Mouse (Mus musculus) spleen, adult 2 months (tissue): ENCODE results near the gene Cracr2b. TPM values are rescaled to one million over a fixed set of nuclear protein-coding genes. Genes with fewer than 3 reads are reported as not detected.
A peak's percentile ranks its signal among the peaks of the same experiment; 100 is the strongest.

Source experiments
- DNase-seq, 2 experiments: peaks; one replicate each; pipeline versions ENCODE4 v3.0.0 to v3.0.0-alpha.2; 2012 to 2021; ENCODE audit warnings: low spot score in 2 of 2, low read depth in 1 of 2
- H3K27ac ChIP-seq: fragments of 200-500 bp; 2 replicates; pipeline ENCODE4 v1.5.1; 2012; ENCODE audit warnings: low read length, inconsistent platforms; ENCODE audit not compliant: insufficient read depth
- H3K27me3 ChIP-seq: fragments of 200-500 bp; 2 replicates; pipeline ENCODE4 v1.6.1; 2012; ENCODE audit warnings: mild to moderate bottlenecking, moderate library complexity, low read length, inconsistent platforms; ENCODE audit not compliant: control insufficient read depth, insufficient read depth
- H3K36me3 ChIP-seq: fragments of 200-500 bp; 2 replicates; pipeline ENCODE4 v1.6.1; 2012; ENCODE audit warnings: mild to moderate bottlenecking, low read length, inconsistent platforms; ENCODE audit not compliant: control insufficient read depth, insufficient read depth
- H3K4me1 ChIP-seq: fragments of 200-500 bp; 2 replicates; pipeline ENCODE4 v1.6.1; 2011; ENCODE audit warnings: inconsistent platforms; ENCODE audit not compliant: control insufficient read depth, insufficient read depth, insufficient read length
- H3K4me3 ChIP-seq: fragments of 200-500 bp; 2 replicates; pipeline ENCODE4 v1.5.1; 2011; ENCODE audit warnings: mild to moderate bottlenecking, inconsistent platforms; ENCODE audit not compliant: insufficient read depth, insufficient read length; ENCODE audit errors: extremely low read depth
- CTCF ChIP-seq: fragments of 200-500 bp; IDR thresholded peaks from 2 replicates; pipeline ENCODE4 v1.5.1; 2011; ENCODE audit warnings: mild to moderate bottlenecking, inconsistent platforms; ENCODE audit not compliant: insufficient read depth, insufficient read length, insufficient replicate concordance; ENCODE audit errors: extremely low read depth
- POLR2A ChIP-seq: fragments of 200-500 bp; IDR thresholded peaks from 2 replicates; pipeline ENCODE4 v1.6.1; 2011; ENCODE audit warnings: low read depth, low read length, inconsistent platforms
- WGBS: fragments of 180-500 bp; shearing (Covaris S2); methylation state at CpG from one replicate; pipeline ENCODE4 v1.1.7; 2018; 5-methylcytosine and 5-hydroxymethylcytosine counted together
- polyA plus RNA-seq: library from polyadenylated mRNA; depleted of rRNA; stranded (reverse); fragments of >200 nt; gene quantifications from 2 replicates; pipeline ENCODE4 v1.2.3, GENCODE M21; 2012

Cracr2b gene
- polyA plus RNA-seq, 1 experiment = 17.7 TPM

- Histone ChIP-seq H3K36me3 (peaks cover 11% of the 10 kb centered on the region), H3K4me1 (peaks cover 12% of the 10 kb centered on the region), H3K4me3 (peak within 1 kb of the TSS; percentile 74), H3K27me3 (peaks cover 7% of the 10 kb centered on the region; the same call in 1 of the 2 replicates), H3K27ac (peak within 1 kb of the TSS; percentile 91)
- TF ChIP-seq CTCF (no peak), POLR2A (peak; percentile 64)
- DNase-seq = peak; percentile 75 to 79
- under 1% methylated on average over 87 of the region's 87 CpGs for WGBS
Observed at GRCm38 (mm10) chr7:141475011-141475804, 14.3 kb downstream of the Cracr2b start, which contains the start of the genes Polr2l and Tspan4. Polr2l (minus strand) TSS chr7:141475132. Tspan4 (plus strand) TSS chr7:141475240.

GRCm38 (mm10) chr7:141475805-141476158, 14.9 kb downstream of the Cracr2b start:
- peak overlapping the region; percentile 91 for H3K27ac ChIP-seq
- 2% methylated on average over 12 of the region's 12 CpGs for WGBS
- H3K4me3 ChIP-seq = peak overlapping the region; percentile 74
- H3K27me3 ChIP-seq = peaks cover 7% of the 10 kb centered on the region; the same call in 1 of the 2 replicates
- TF ChIP-seq CTCF (no peak), POLR2A (no peak)
- H3K36me3 ChIP-seq = peaks cover 6% of the 10 kb centered on the region
- no peak for DNase-seq
- H3K4me1 ChIP-seq = peaks cover 16% of the 10 kb centered on the region

GRCm38 (mm10) chr7:141476226-141476980, 15.5 kb downstream of the Cracr2b start:
- Histone ChIP-seq H3K27me3 (peaks cover 7% of the 10 kb centered on the region; the same call in 1 of the 2 replicates), H3K4me3 (peak overlapping the region; percentile 74), H3K36me3 (peaks cover 3% of the 10 kb centered on the region), H3K4me1 (peaks cover 16% of the 10 kb centered on the region), H3K27ac (peak overlapping the region; percentile 91)
- TF ChIP-seq POLR2A = no peak
- no peak for TF ChIP-seq CTCF
- DNase-seq = peak in 1 of 2 experiments; percentile 54
- WGBS = 13% methylated on average over 14 of the region's 17 CpGs

GRCm38 (mm10) chr7:141476981-141477370, 16.1 kb downstream of the Cracr2b start:
- Histone ChIP-seq H3K4me1 (peaks cover 16% of the 10 kb centered on the region), H3K36me3 (peaks cover 3% of the 10 kb centered on the region), H3K27me3 (peaks cover 9% of the 10 kb centered on the region), H3K4me3 (peak overlapping the region; percentile 3; the same call in 1 of the 2 replicates), H3K27ac (peak overlapping the region; percentile 91)
- TF ChIP-seq POLR2A (no peak), CTCF (no peak)
- WGBS = 5% methylated on average over 7 of the region's 7 CpGs
- DNase-seq = no peak

- H3K36me3 ChIP-seq = no peaks in the 10 kb centered on the region
- peaks cover 14% of the 10 kb centered on the region for H3K27me3 ChIP-seq
- peak overlapping the region; percentile 91; the same call in 1 of the 2 replicates for H3K27ac ChIP-seq
- TF ChIP-seq POLR2A = no peak
- TF ChIP-seq CTCF = no peak
- no peak for DNase-seq
- no peak overlapping the region for H3K4me3 ChIP-seq
- peaks cover 23% of the 10 kb centered on the region for H3K4me1 ChIP-seq
- WGBS = 9% methylated on average over 4 of the region's 4 CpGs
Observed at GRCm38 (mm10) chr7:141477578-141478269, 16.8 kb downstream of the Cracr2b start.

GRCm38 (mm10) chr7:141478270-141478748, 17.4 kb downstream of the Cracr2b start:
- no peak for DNase-seq
- peaks cover 14% of the 10 kb centered on the region for H3K27me3 ChIP-seq
- H3K4me1 ChIP-seq = peaks cover 23% of the 10 kb centered on the region
- H3K27ac ChIP-seq = peak overlapping the region; percentile 25; the same call in 1 of the 2 replicates
- no peak overlapping the region for H3K4me3 ChIP-seq
- TF ChIP-seq POLR2A = no peak
- TF ChIP-seq CTCF = no peak
- WGBS = 13% methylated on average over 5 of the region's 5 CpGs
- no peaks in the 10 kb centered on the region for H3K36me3 ChIP-seq
